Mouse (Mus musculus) stomach, embryonic 14.5 days (tissue): ENCODE results near the gene Traf2. TPM values are rescaled to one million over a fixed set of nuclear protein-coding genes. Genes with fewer than 3 reads are reported as not detected.
A peak's percentile ranks its signal among the peaks of the same experiment; 100 is the strongest.

ENCODE experiments used
- ATAC-seq: fragments of 200-750 bp; cut with Nextera tagmentation; 2 replicates; pipeline ENCODE4 v1.8.0; 2017; ENCODE audit warnings: low read depth, moderate TSS enrichment; ENCODE audit not compliant: insufficient number of reproducible peaks, insufficient read depth, low FRiP score
- H3K27ac ChIP-seq: fragments of 300-500 bp; sonication (generic); 2 replicates; pipeline ENCODE4 v1.5.1; 2014; ENCODE audit warnings: mild to moderate bottlenecking, low read length, moderate library complexity, mixed read lengths
- H3K27me3 ChIP-seq: fragments of 300-500 bp; sonication (generic); 2 replicates; pipeline ENCODE4 v1.6.1; 2014; ENCODE audit warnings: low read length, control low read depth, mixed read lengths; ENCODE audit not compliant: control insufficient read depth, insufficient read depth
- H3K36me3 ChIP-seq: fragments of 300-500 bp; sonication (generic); 2 replicates; pipeline ENCODE4 v1.6.1; 2014; ENCODE audit warnings: mild to moderate bottlenecking, control low read depth, low read length, moderate library complexity, mixed read lengths; ENCODE audit not compliant: control insufficient read depth, insufficient read depth
- H3K4me1 ChIP-seq: fragments of 300-500 bp; sonication (generic); 2 replicates; pipeline ENCODE4 v1.6.1; 2014; ENCODE audit warnings: low read length, control low read depth, mixed read lengths; ENCODE audit not compliant: control insufficient read depth, insufficient read depth
- H3K4me2 ChIP-seq: fragments of 300-500 bp; sonication (generic); replicated peaks from 2 replicates; pipeline ENCODE4 v1.6.1; 2014; ENCODE audit warnings: low read depth, low read length, control low read depth
- H3K4me3 ChIP-seq: fragments of 300-500 bp; sonication (generic); 2 replicates; pipeline ENCODE4 v1.5.1; 2014; ENCODE audit warnings: low read depth, low read length, control low read depth
- H3K9ac ChIP-seq: fragments of 300-500 bp; sonication (generic); replicated peaks from 2 replicates; pipeline ENCODE4 v1.6.1; 2014; ENCODE audit warnings: low read depth, mild to moderate bottlenecking, control low read depth, low read length, moderate library complexity, mixed read lengths
- H3K9me3 ChIP-seq: fragments of 300-500 bp; sonication (generic); 2 replicates; pipeline ENCODE4 v1.6.1; 2016; ENCODE audit warnings: low read depth, low read length, control low read depth; ENCODE audit not compliant: control insufficient read depth
- WGBS: fragments of 180-500 bp; shearing (Covaris S2); extraction: QIAGEN DNeasy Blood & Tissue Kit; methylation state at CpG from one replicate; pipeline ENCODE4 v1.1.7; 2014; 5-methylcytosine and 5-hydroxymethylcytosine counted together
- polyA plus RNA-seq: library from polyadenylated mRNA; unstranded; fragments of >200 nt; fragmentation: Nextera tagmentation; extraction: Ambion mirVana; gene quantifications from 2 replicates; pipeline ENCODE4 v1.2.1, GENCODE M21; 2014

The Traf2 gene
- polyA plus RNA-seq, 1 experiment from 2014 or later = 30.5 TPM

DNA sequence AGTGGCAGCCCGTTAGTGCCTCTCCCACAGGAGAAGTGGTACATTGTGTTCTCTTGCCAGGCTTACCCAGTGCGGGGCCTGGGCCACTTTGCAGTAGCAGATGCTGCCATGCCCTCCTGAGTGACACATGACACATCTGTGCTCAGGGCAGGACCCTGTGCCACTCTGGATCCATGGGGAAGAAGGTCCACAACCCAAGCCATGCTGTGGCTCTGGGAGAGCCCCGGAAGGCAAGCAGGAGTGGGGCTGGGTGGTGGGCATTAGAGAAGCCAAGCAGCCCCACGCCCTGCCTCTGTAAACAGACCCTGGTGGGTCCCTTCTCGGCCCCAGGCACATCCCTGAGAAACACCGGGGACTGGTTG lies 36.4 kb upstream of the Traf2 start:
- Histone ChIP-seq H3K36me3 (peaks cover 42% of the 10 kb centered on the region), H3K4me1 (peaks cover 21% of the 10 kb centered on the region), H3K27me3 (peaks cover 21% of the 10 kb centered on the region), H3K9ac (no peak overlapping the region), H3K4me3 (no peak overlapping the region), H3K4me2 (no peak overlapping the region), H3K27ac (no peak overlapping the region), H3K9me3 (no peaks in the 10 kb centered on the region)
- ATAC-seq = no peak
- 76% methylated on average over 6 of the region's 6 CpGs for WGBS

DNA sequence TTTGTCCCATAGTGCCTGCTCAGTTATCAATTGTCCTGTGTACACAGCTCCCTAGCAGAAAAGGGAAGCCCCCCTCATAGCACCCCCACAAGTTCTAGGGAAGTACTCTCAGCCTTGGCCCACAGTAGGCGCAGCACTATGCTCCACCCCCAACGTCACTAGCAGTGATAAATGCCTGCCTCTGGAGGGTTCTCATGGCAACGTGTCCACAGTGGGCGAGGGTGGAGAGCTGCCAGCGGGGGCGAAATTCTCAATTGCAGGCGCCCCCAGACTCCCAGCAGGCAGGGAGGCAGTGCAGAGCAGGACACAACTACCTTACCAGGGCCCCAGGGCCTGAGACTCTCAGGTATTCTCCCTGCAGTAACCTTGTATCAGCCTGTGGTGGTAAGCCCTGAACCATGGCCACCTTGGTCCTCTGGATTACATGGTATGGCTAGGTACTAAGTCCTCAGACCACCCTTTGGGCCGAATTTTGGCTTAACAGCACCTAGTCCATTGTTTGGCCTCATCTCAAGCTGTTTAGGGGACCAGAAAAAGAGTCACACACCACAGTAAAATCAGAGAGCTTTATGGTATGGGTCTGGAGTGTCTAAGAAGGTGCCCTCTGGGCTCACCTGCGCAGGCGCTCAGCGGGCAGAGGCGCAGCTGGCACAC lies 35.9 kb upstream of the Traf2 start:
- no peak overlapping the region for H3K9ac ChIP-seq
- H3K4me3 ChIP-seq = no peak overlapping the region
- H3K27ac ChIP-seq = no peak overlapping the region
- no peak overlapping the region for H3K4me2 ChIP-seq
- peaks cover 24% of the 10 kb centered on the region for H3K4me1 ChIP-seq
- WGBS = 40% methylated on average over 12 of the region's 12 CpGs
- ATAC-seq = no peak
- peaks cover 24% of the 10 kb centered on the region for H3K27me3 ChIP-seq
- H3K9me3 ChIP-seq = no peaks in the 10 kb centered on the region
- peaks cover 41% of the 10 kb centered on the region for H3K36me3 ChIP-seq

DNA sequence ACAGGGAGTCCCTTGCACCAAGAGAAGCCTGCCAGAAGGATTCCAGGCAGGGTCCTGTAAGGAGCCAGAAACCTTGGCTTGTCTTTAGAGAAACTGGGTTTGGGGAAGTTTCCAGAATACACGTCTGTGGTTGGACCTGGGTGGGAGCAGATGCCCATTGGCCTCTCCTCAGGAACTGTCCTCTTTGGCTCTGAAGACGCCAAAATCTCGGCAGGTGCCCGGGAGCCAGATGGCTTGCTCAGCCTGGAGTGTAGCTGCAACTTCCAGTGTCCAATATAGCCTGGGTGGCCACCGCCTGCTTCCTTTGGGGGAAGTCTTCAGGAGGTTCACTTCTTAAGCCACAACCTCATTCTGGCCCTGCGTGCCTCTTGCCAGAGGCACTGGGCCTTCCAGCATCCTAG lies 35.2 kb upstream of the Traf2 start:
- H3K9me3 ChIP-seq = no peaks in the 10 kb centered on the region
- H3K36me3 ChIP-seq = peaks cover 35% of the 10 kb centered on the region
- no peak overlapping the region for H3K9ac ChIP-seq
- WGBS = 25% methylated on average over 6 of the region's 6 CpGs
- no peak overlapping the region for H3K4me3 ChIP-seq
- ATAC-seq = peak; percentile 12; the same call in 1 of the 2 replicates
- H3K27ac ChIP-seq = no peak overlapping the region
- peaks cover 29% of the 10 kb centered on the region for H3K27me3 ChIP-seq
- H3K4me1 ChIP-seq = peaks cover 31% of the 10 kb centered on the region
- peak overlapping the region; percentile 54; the same call in 1 of the 2 replicates for H3K4me2 ChIP-seq

GRCm38 (mm10) chr2:25581294-25581864 lies 34.6 kb upstream of the Traf2 start, which contains the start of gene Ajm1:
Gene Ajm1, minus strand, starts transcription at chr2:25581757.
- Histone ChIP-seq H3K27ac (no peak within 1 kb of the TSS; the same call in 1 of the 2 replicates), H3K9me3 (no peaks in the 10 kb centered on the region), H3K4me3 (peak within 1 kb of the TSS; percentile 25), H3K4me1 (peaks cover 36% of the 10 kb centered on the region), H3K27me3 (peaks cover 35% of the 10 kb centered on the region), H3K9ac (0 out of 2 replicates have a peak within 1 kb of the TSS, but pooled peaks have one; percentile 2), H3K36me3 (peaks cover 31% of the 10 kb centered on the region), H3K4me2 (peak within 1 kb of the TSS; percentile 54)
- WGBS = 5% methylated on average over 19 of the region's 19 CpGs
- peak; percentile 53 for ATAC-seq

DNA sequence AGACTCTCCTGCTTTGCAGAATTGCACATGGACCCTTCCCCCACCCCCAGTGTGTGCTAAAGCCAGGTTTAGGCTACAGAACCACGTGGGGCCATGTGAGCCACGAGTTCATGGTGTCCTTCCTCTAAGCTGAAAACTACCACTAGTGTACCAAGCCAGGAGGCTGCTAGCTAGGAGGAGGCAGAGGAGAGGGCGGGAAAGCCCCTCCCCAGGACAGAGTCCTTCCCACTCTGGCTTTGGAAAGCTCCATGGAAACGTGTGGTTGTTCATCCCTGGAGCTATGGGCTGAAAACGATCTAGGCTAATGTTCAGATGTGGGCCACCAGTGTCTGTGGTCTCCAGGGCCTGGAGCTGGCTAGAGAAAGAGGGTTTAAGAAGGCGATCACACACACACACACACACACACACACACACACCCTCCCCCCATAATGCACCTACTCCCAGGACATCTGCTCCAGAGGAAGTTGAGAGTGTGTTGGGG lies 33.9 kb upstream of the Traf2 start:
- Histone ChIP-seq H3K27me3 (peaks cover 37% of the 10 kb centered on the region), H3K9me3 (no peaks in the 10 kb centered on the region), H3K9ac (no peak overlapping the region), H3K36me3 (peaks cover 28% of the 10 kb centered on the region), H3K4me2 (no peak overlapping the region), H3K27ac (no peak overlapping the region), H3K4me3 (no peak overlapping the region), H3K4me1 (peaks cover 40% of the 10 kb centered on the region)
- WGBS = 45% methylated on average over 6 of the region's 6 CpGs
- ATAC-seq = no peak

GRCm38 (mm10) chr2:25579737-25580460 lies 33.2 kb upstream of the Traf2 start:
- H3K27me3 ChIP-seq = peaks cover 37% of the 10 kb centered on the region
- no peak overlapping the region for H3K27ac ChIP-seq
- WGBS = 6% methylated on average over 27 of the region's 27 CpGs
- H3K36me3 ChIP-seq = peaks cover 20% of the 10 kb centered on the region
- no peak overlapping the region for H3K9ac ChIP-seq
- peak overlapping the region; percentile 24; the same call in 1 of the 2 replicates for H3K4me2 ChIP-seq
- H3K4me1 ChIP-seq = peaks cover 44% of the 10 kb centered on the region
- H3K9me3 ChIP-seq = no peaks in the 10 kb centered on the region
- peak overlapping the region; percentile 24 for H3K4me3 ChIP-seq
- no peak for ATAC-seq

DNA sequence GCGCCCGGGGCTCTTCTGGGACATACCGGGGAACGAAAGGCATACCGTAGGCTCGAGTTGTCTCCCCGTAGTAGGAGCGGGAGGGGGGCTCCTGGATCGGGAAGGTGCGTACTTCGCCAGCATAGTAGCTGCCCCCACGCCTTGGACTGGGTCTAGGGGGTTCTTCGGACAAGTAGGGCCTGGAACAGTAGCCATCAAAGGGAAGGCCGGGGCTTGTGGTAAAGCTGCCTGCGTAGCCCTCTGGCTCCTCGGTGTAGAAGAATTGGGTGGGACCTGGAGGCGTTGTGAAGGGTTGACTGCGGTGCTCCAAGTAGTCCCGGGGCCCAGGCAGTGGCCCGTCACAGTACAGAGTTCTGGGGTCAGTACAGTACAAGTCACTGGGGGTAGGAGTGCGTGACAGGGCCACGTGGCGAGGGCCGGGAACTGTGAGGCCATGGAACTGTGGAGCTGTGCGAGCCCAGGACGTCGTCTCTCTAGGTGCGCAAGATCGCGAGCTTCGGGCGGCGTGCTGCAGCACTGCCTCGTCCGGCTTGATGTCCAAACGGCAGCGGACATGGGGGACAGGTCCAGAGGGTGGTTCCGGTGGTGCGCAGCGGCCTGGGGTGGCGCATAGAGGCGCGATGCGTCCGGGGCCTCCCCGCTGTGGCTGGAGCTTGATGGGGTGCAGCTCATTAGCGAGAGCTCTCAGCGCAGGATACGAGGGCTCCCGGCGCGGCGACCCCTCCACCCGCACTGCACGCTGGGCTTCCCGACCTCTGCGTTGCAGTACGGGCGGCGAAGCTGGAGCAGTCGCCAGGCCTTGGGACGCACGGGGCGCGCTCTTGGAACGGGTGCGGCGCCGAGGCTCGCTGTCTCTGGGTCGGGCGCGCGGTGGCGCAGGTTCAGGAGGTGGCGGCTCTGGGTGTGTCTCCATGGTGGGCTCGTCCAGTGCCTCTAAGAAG lies 32.3 kb upstream of the Traf2 start:
- no peak for ATAC-seq
- WGBS = 6% methylated on average over 77 of the region's 77 CpGs
- Histone ChIP-seq H3K27me3 (peaks cover 37% of the 10 kb centered on the region), H3K9me3 (no peaks in the 10 kb centered on the region), H3K4me2 (peak overlapping the region; percentile 24; the same call in 1 of the 2 replicates), H3K9ac (no peak overlapping the region), H3K36me3 (peaks cover 12% of the 10 kb centered on the region), H3K4me3 (peak overlapping the region; percentile 24), H3K27ac (no peak overlapping the region), H3K4me1 (peaks cover 45% of the 10 kb centered on the region)
